Comparison of ENCODE assay signal across 12 mouse cellular contexts in genomic region chr1:137847311-137847923, GRCm38 (mm10).
DNase-seq lines count a peak whose midpoint lies in the region; ATAC-seq lines count a peak whose summit lies in the region.
"Had no signal": no experiment of that assay in that cellular context is flagged by ENCODE, and none has a peak within 500 bp of the region (broad histone marks: within the 10 kb centered on the region; RNA-seq: fewer than 3 reads in every experiment).

No protein-coding gene starts in this region.

- no peaks in the 10 kb centered on the region for H3K27me3 ChIP-seq in forebrain, embryonic 13.5 days
- H3K27me3 ChIP-seq in forebrain, embryonic 11.5 days (ENCODE audit: control insufficient read depth, insufficient read depth, low read length): no peaks in the 10 kb centered on the region
- H3K27me3 ChIP-seq: kidney, embryonic 15.5 days; liver, embryonic 13.5 days had no signal

- H3K4me3 ChIP-seq in forebrain, embryonic 13.5 days: no peak overlapping the region
- no peak overlapping the region for H3K4me3 ChIP-seq in forebrain, embryonic 11.5 days (ENCODE audit: low read depth, low read length)
- H3K4me3 ChIP-seq: kidney, embryonic 15.5 days; liver, embryonic 13.5 days had no signal

- no peaks in the 10 kb centered on the region for H3K9me3 ChIP-seq in forebrain, embryonic 13.5 days (replicated peaks)
- H3K9me3 ChIP-seq in forebrain, embryonic 11.5 days (ENCODE audit: control insufficient read depth, low read length): no peaks in the 10 kb centered on the region
- H3K9me3 ChIP-seq: kidney, embryonic 15.5 days; liver, embryonic 13.5 days had no signal

- intact Hi-C loops in left cerebral cortex, postnatal 14 days (cut with DNase I): no loop called here
- intact Hi-C loops in gastrocnemius, postnatal 14 days (cut with DNase I; ENCODE audit: low total_unique reads): no loop called here

- H3K36me3 ChIP-seq in forebrain, embryonic 13.5 days (ENCODE audit: poor library complexity, severe bottlenecking): no peaks in the 10 kb centered on the region
- H3K36me3 ChIP-seq in forebrain, embryonic 11.5 days (ENCODE audit: control insufficient read depth, insufficient read depth, low read length): no peaks in the 10 kb centered on the region
- H3K36me3 ChIP-seq: kidney, embryonic 15.5 days; liver, embryonic 13.5 days had no signal

- WGBS in forebrain, embryonic 13.5 days: 73% methylated on average over 10 of the region's 10 CpGs
- 87% methylated on average over 10 of the region's 10 CpGs for WGBS in forebrain, embryonic 11.5 days

- no peak overlapping the region for H3K9ac ChIP-seq in forebrain, embryonic 13.5 days
- H3K9ac ChIP-seq in forebrain, embryonic 11.5 days (ENCODE audit: low read length): no peak overlapping the region
- H3K9ac ChIP-seq: kidney, embryonic 15.5 days; liver, embryonic 13.5 days had no signal

- H3K4me2 ChIP-seq in forebrain, embryonic 13.5 days: no peak overlapping the region
- H3K4me2 ChIP-seq in forebrain, embryonic 11.5 days (ENCODE audit: low read depth, low read length, severe bottlenecking): no peak overlapping the region
- H3K4me2 ChIP-seq: kidney, embryonic 15.5 days; liver, embryonic 13.5 days had no signal

- DNase-seq in forebrain, embryonic 11.5 days (ENCODE audit: low spot score): no peak
- DNase-seq in retina, postnatal 1 day: peak; percentile 14
- DNase-seq in retina, embryonic 14.5 days (ENCODE audit: low spot score): no peak
- peak; percentile 44 to 54 for DNase-seq in left cerebral cortex, postnatal 14 days (ENCODE audit: low spot score in 2 of 2)
- DNase-seq in kidney, adult 18-20 months: no peak
- DNase-seq in gastrocnemius, postnatal 14 days: no peak
- DNase-seq: heart, adult 18-20 months; liver, embryonic 13.5 days; lung, postnatal 36 days had no signal

- peak overlapping the region; percentile 62 for H3K27ac ChIP-seq in forebrain, embryonic 13.5 days
- no peak overlapping the region for H3K27ac ChIP-seq in forebrain, embryonic 11.5 days (ENCODE audit: low read depth, low read length)
- H3K27ac ChIP-seq: kidney, embryonic 15.5 days; liver, embryonic 13.5 days had no signal

- peak; percentile 90 for ATAC-seq in forebrain, embryonic 13.5 days
- ATAC-seq in forebrain, embryonic 11.5 days (replicated peaks; ENCODE audit: low FRiP score): no peak
- ATAC-seq in activated CD4-positive, CD25-positive, alpha-beta regulatory T cell, adult 4 months: no peak

- H3K4me1 ChIP-seq in forebrain, embryonic 13.5 days: no peaks in the 10 kb centered on the region
- H3K4me1 ChIP-seq in forebrain, embryonic 11.5 days (replicated peaks; ENCODE audit: control insufficient read depth, insufficient read depth, low read length): no peaks in the 10 kb centered on the region
- H3K4me1 ChIP-seq: kidney, embryonic 15.5 days; liver, embryonic 13.5 days had no signal

Comparison
In these comparisons a context has a peak if more than half of its experiments do, and no peak if none do; other contexts are left out.
1. DNase-seq: peak in retina, postnatal 1 day (single experiment) and left cerebral cortex, postnatal 14 days (2 of 2); none in forebrain, embryonic 11.5 days (single experiment), retina, embryonic 14.5 days (single experiment), kidney, adult 18-20 months (single experiment) and gastrocnemius, postnatal 14 days (single experiment).